Mouse (Mus musculus) liver, postnatal 0 days (tissue): ENCODE results near the gene Nfe2l3. TPM values are rescaled to one million over a fixed set of nuclear protein-coding genes. Genes with fewer than 3 reads are reported as not detected.

Source experiments
- ATAC-seq: fragments of 200-750 bp; cut with Nextera tagmentation; 2 replicates; pipeline ENCODE4 v1.8.0; 2017; ENCODE audit warnings: mild to moderate bottlenecking, moderate library complexity
- DNase-seq: peaks from one replicate; pipeline ENCODE4 v3.0.0-alpha.2; 2016
- H3K27ac ChIP-seq: fragments of 300-500 bp; sonication (generic); 2 replicates; pipeline ENCODE4 v1.5.1; 2014; ENCODE audit warnings: antibody characterized with exemption, moderate library complexity, mild to moderate bottlenecking, low read depth
- H3K27me3 ChIP-seq: fragments of 300-500 bp; sonication (generic); 2 replicates; pipeline ENCODE4 v1.6.1; 2014; ENCODE audit warnings: low read length, control low read depth, mixed read lengths; ENCODE audit not compliant: insufficient read depth
- H3K36me3 ChIP-seq: fragments of 300-500 bp; sonication (generic); replicated peaks from 2 replicates; pipeline ENCODE4 v1.6.1; 2014; ENCODE audit warnings: mild to moderate bottlenecking, control low read depth, low read length, moderate library complexity, mixed read lengths; ENCODE audit not compliant: insufficient read depth
- H3K4me1 ChIP-seq: fragments of 300-500 bp; sonication (generic); 2 replicates; pipeline ENCODE4 v1.6.1; 2014; ENCODE audit warnings: antibody characterized with exemption, mild to moderate bottlenecking, control low read depth; ENCODE audit not compliant: insufficient read depth
- H3K4me2 ChIP-seq: fragments of 300-500 bp; sonication (generic); 2 replicates; pipeline ENCODE4 v1.6.1; 2014; ENCODE audit warnings: low read depth, mild to moderate bottlenecking, low read length, moderate library complexity, mixed read lengths
- H3K4me3 ChIP-seq: fragments of 300-500 bp; sonication (generic); 2 replicates; pipeline ENCODE4 v1.5.1; 2014; ENCODE audit warnings: low read depth, low read length
- H3K9ac ChIP-seq: fragments of 300-500 bp; sonication (generic); replicated peaks from 2 replicates; pipeline ENCODE4 v1.6.1; 2014; ENCODE audit warnings: mild to moderate bottlenecking, moderate library complexity
- H3K9me3 ChIP-seq: fragments of 300-500 bp; sonication (generic); 2 replicates; pipeline ENCODE4 v1.6.1; 2016; ENCODE audit warnings: mild to moderate bottlenecking, control low read depth, low read length, mixed read lengths
- CTCF ChIP-seq: sonication (generic); IDR thresholded peaks from 2 replicates; pipeline ENCODE4 v1.5.1; 2016; ENCODE audit warnings: antibody characterized with exemption, low read depth
- EP300 ChIP-seq: IDR thresholded peaks from 2 replicates; pipeline ENCODE4 v1.6.1; 2016; ENCODE audit warnings: antibody characterized with exemption, low read depth, mild to moderate bottlenecking
- WGBS: fragments of 180-500 bp; shearing (Covaris S2); extraction: QIAGEN DNeasy Blood & Tissue Kit; methylation state at CpG from one replicate; pipeline ENCODE4 v1.1.7; 2014; ENCODE audit not compliant: insufficient replicate concordance; 5-methylcytosine and 5-hydroxymethylcytosine counted together
- polyA plus RNA-seq: library from polyadenylated mRNA; unstranded; fragments of >200 nt; fragmentation: Nextera tagmentation; extraction: Ambion mirVana; gene quantifications from 2 replicates; pipeline ENCODE4 v1.2.1, GENCODE M21; 2015

Nfe2l3 gene
- polyA plus RNA-seq, 1 experiment from 2014 or later, result 0.16 TPM

- ATAC-seq, result 0 out of 2 replicates have a peak, but pooled peaks have one; percentile 21
- DNase-seq, result no peak
- Histone ChIP-seq H3K4me3 (no peak overlapping the region), H3K4me2 (no peak overlapping the region), H3K27ac (no peak overlapping the region), H3K4me1 (peaks cover 9% of the 10 kb centered on the region; the same call in 1 of the 2 replicates), H3K9ac (no peak overlapping the region), H3K27me3 (0 out of 2 replicates have a peak, but pooled peaks cover 4% of the 10 kb centered on the region), H3K9me3 (no peaks in the 10 kb centered on the region), H3K36me3 (no peaks in the 10 kb centered on the region)
- WGBS, result 58% methylated on average over 9 of the region's 9 CpGs
- TF ChIP-seq EP300 (no peak), CTCF (peak; percentile 22; the same call in 1 of the 2 replicates)
These were observed 9.8 kb downstream of the Nfe2l3 start for GRCm38 (mm10) chr6:51442191-51442835.

DNA sequence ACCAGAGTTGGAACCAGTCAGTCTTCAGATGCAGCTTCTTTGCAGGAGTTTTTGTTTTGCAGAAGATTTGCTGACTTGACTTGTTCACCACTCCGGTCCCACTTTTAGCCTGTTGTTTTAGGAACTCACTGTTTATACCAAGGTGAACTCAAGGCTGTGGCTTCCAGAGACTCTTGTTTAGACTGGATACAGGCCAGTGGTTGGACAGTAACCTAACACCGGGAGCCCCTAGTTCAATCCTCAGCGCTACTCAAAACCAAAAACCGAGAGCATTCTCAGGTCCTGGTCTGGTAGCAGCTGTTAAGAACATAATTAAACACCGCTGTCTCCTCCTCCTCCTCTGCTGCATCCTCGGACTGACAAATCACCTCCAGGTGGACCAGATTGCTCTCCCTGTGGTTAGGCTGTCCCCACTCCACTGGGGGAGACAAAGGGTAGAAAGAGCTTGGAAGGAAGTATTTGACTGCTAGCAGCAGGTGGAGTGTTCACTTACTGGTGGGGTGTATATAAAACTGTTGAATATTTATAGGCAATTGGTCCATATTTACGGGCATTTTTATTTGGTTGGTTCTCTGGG lies 20.5 kb downstream of the Nfe2l3 start:
- 70% methylated on average over 7 of the region's 7 CpGs for WGBS
- Histone ChIP-seq H3K4me1 (no peaks in the 10 kb centered on the region), H3K27me3 (no peaks in the 10 kb centered on the region), H3K9ac (no peak overlapping the region), H3K4me2 (no peak overlapping the region), H3K27ac (no peak overlapping the region), H3K4me3 (no peak overlapping the region), H3K36me3 (no peaks in the 10 kb centered on the region), H3K9me3 (no peaks in the 10 kb centered on the region)
- TF ChIP-seq EP300, result no peak
- no peak for TF ChIP-seq CTCF
- DNase-seq (no peak), ATAC-seq (no peak)

- Histone ChIP-seq H3K27ac (no peak overlapping the region), H3K36me3 (peaks cover 10% of the 10 kb centered on the region), H3K4me2 (no peak overlapping the region), H3K4me3 (no peak overlapping the region), H3K4me1 (no peaks in the 10 kb centered on the region), H3K9ac (no peak overlapping the region), H3K27me3 (no peaks in the 10 kb centered on the region), H3K9me3 (no peaks in the 10 kb centered on the region)
- no peak for ATAC-seq
- no peak for DNase-seq
- no peak for TF ChIP-seq EP300
- 49% methylated on average over 3 of the region's 3 CpGs for WGBS
These were observed 22.5 kb downstream of the Nfe2l3 start for GRCm38 (mm10) chr6:51454949-51455348.

GRCm38 (mm10) chr6:51456198-51456597 lies 23.7 kb downstream of the Nfe2l3 start:
- H3K4me1 ChIP-seq, result no peaks in the 10 kb centered on the region
- no peak overlapping the region for H3K4me3 ChIP-seq
- H3K36me3 ChIP-seq, result peaks cover 19% of the 10 kb centered on the region
- DNase-seq (no peak), ATAC-seq (no peak)
- no peaks in the 10 kb centered on the region for H3K27me3 ChIP-seq
- no peaks in the 10 kb centered on the region for H3K9me3 ChIP-seq
- TF ChIP-seq EP300, result no peak
- TF ChIP-seq CTCF, result no peak
- H3K4me2 ChIP-seq, result no peak overlapping the region
- 67% methylated on average over 1 of the region's 1 CpGs for whole genome bisulfite sequencing
- no peak overlapping the region for H3K27ac ChIP-seq
- no peak overlapping the region for H3K9ac ChIP-seq

GRCm38 (mm10) chr6:51457283-51457682 lies 24.8 kb downstream of the Nfe2l3 start:
- ATAC-seq (no peak), DNase-seq (no peak)
- TF ChIP-seq EP300 (no peak), CTCF (no peak)
- H3K4me2 ChIP-seq, result no peak overlapping the region
- H3K27ac ChIP-seq, result no peak overlapping the region
- no peaks in the 10 kb centered on the region for H3K4me1 ChIP-seq
- H3K9ac ChIP-seq, result no peak overlapping the region
- H3K4me3 ChIP-seq, result no peak overlapping the region
- H3K36me3 ChIP-seq, result peaks cover 29% of the 10 kb centered on the region
- no peaks in the 10 kb centered on the region for H3K9me3 ChIP-seq
- H3K27me3 ChIP-seq, result no peaks in the 10 kb centered on the region
- 68% methylated on average over 3 of the region's 3 CpGs for WGBS

GRCm38 (mm10) chr6:51457770-51458387 lies 25.4 kb downstream of the Nfe2l3 start:
- ATAC-seq (no peak), DNase-seq (no peak)
- no peaks in the 10 kb centered on the region for H3K4me1 ChIP-seq
- no peaks in the 10 kb centered on the region for H3K9me3 ChIP-seq
- no peak overlapping the region for H3K4me3 ChIP-seq
- no peak overlapping the region for H3K27ac ChIP-seq
- H3K27me3 ChIP-seq, result no peaks in the 10 kb centered on the region
- H3K4me2 ChIP-seq, result no peak overlapping the region
- peaks cover 32% of the 10 kb centered on the region for H3K36me3 ChIP-seq
- 74% methylated on average over 8 of the region's 8 CpGs for WGBS
- TF ChIP-seq CTCF (no peak), EP300 (no peak)
- H3K9ac ChIP-seq, result no peak overlapping the region
